Mouse (Mus musculus) spleen, adult 2 months (tissue): Measurements from ENCODE around the gene Trappc2l. TPM values are rescaled to one million over a fixed set of nuclear protein-coding genes. Genes with fewer than 3 reads are reported as not detected.
"Not testable (repeated sequence)": the region's sequence is repeated elsewhere in the genome, so short reads cannot be mapped to it uniquely, and the experiment has no call there.

Experiments
- DNase-seq, 2 experiments: peaks; one replicate each; pipeline versions ENCODE4 v3.0.0 to v3.0.0-alpha.2; 2012 to 2021; ENCODE audit warnings: low spot score in 2 of 2, low read depth in 1 of 2
- H3K27ac ChIP-seq: fragments of 200-500 bp; 2 replicates; pipeline ENCODE4 v1.5.1; 2012; ENCODE audit warnings: low read length, inconsistent platforms; ENCODE audit not compliant: insufficient read depth
- H3K27me3 ChIP-seq: fragments of 200-500 bp; 2 replicates; pipeline ENCODE4 v1.6.1; 2012; ENCODE audit warnings: mild to moderate bottlenecking, moderate library complexity, low read length, inconsistent platforms; ENCODE audit not compliant: control insufficient read depth, insufficient read depth
- H3K36me3 ChIP-seq: fragments of 200-500 bp; 2 replicates; pipeline ENCODE4 v1.6.1; 2012; ENCODE audit warnings: mild to moderate bottlenecking, low read length, inconsistent platforms; ENCODE audit not compliant: control insufficient read depth, insufficient read depth
- H3K4me1 ChIP-seq: fragments of 200-500 bp; 2 replicates; pipeline ENCODE4 v1.6.1; 2011; ENCODE audit warnings: inconsistent platforms; ENCODE audit not compliant: control insufficient read depth, insufficient read depth, insufficient read length
- H3K4me3 ChIP-seq: fragments of 200-500 bp; 2 replicates; pipeline ENCODE4 v1.5.1; 2011; ENCODE audit warnings: mild to moderate bottlenecking, inconsistent platforms; ENCODE audit not compliant: insufficient read depth, insufficient read length; ENCODE audit errors: extremely low read depth
- CTCF ChIP-seq: fragments of 200-500 bp; IDR thresholded peaks from 2 replicates; pipeline ENCODE4 v1.5.1; 2011; ENCODE audit warnings: mild to moderate bottlenecking, inconsistent platforms; ENCODE audit not compliant: insufficient read depth, insufficient read length, insufficient replicate concordance; ENCODE audit errors: extremely low read depth
- POLR2A ChIP-seq: fragments of 200-500 bp; IDR thresholded peaks from 2 replicates; pipeline ENCODE4 v1.6.1; 2011; ENCODE audit warnings: low read depth, low read length, inconsistent platforms
- WGBS: fragments of 180-500 bp; shearing (Covaris S2); methylation state at CpG from one replicate; pipeline ENCODE4 v1.1.7; 2018; 5-methylcytosine and 5-hydroxymethylcytosine counted together
- polyA plus RNA-seq: library from polyadenylated mRNA; depleted of rRNA; stranded (reverse); fragments of >200 nt; gene quantifications from 2 replicates; pipeline ENCODE4 v1.2.3, GENCODE M21; 2012

Gene Trappc2l
- polyA plus RNA-seq, 1 experiment: 133 TPM

GRCm38 (mm10) chr8:122623844-122624642 lies 12.6 kb downstream of the Trappc2l start:
- Histone ChIP-seq H3K27ac (no peak overlapping the region), H3K4me1 (peaks cover 4% of the 10 kb centered on the region; the same call in 1 of the 2 replicates), H3K4me3 (no peak overlapping the region), H3K27me3 (no peaks in the 10 kb centered on the region), H3K36me3 (peaks cover 8% of the 10 kb centered on the region; the same call in 1 of the 2 replicates)
- no peak for TF ChIP-seq CTCF
- TF ChIP-seq POLR2A: no peak
- no peak for DNase-seq
- 89% methylated on average over 17 of the region's 17 CpGs for WGBS

GRCm38 (mm10) chr8:122624653-122625052 lies 13.2 kb downstream of the Trappc2l start:
- no peak overlapping the region for H3K4me3 ChIP-seq
- no peak for TF ChIP-seq CTCF
- 78% methylated on average over 5 of the region's 5 CpGs for WGBS
- H3K4me1 ChIP-seq: peaks cover 4% of the 10 kb centered on the region; the same call in 1 of the 2 replicates
- no peak overlapping the region for H3K27ac ChIP-seq
- H3K27me3 ChIP-seq: no peaks in the 10 kb centered on the region
- peaks cover 12% of the 10 kb centered on the region for H3K36me3 ChIP-seq
- no peak for DNase-seq

GRCm38 (mm10) chr8:122625811-122626210 lies 14.4 kb downstream of the Trappc2l start:
- no peak for DNase-seq
- Histone ChIP-seq H3K36me3 (peaks cover 19% of the 10 kb centered on the region), H3K4me1 (peaks cover 4% of the 10 kb centered on the region; the same call in 1 of the 2 replicates), H3K27me3 (no peaks in the 10 kb centered on the region), H3K27ac (no peak overlapping the region), H3K4me3 (no peak overlapping the region)
- TF ChIP-seq POLR2A: no peak
- no peak for TF ChIP-seq CTCF
- WGBS: 69% methylated on average over 9 of the region's 9 CpGs

DNA sequence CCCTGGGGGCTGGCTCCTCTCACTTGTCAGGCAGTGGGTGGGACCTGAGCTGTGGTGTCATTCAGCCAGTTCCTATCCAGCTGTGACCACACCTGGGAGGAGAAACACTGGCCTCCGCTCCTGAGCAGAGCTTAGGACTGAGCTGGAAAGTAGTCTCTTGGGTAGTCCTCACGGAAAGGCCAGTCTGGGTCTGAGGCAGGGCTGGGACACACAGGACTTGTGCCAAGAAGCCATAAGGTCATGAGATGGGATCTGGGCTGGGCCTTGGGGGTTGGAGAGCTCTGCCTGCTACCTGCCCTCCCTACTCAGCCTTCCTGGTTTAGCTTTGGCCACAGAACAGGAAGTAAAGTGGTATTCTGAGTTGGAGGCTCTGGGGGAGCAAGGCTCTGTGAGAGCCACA lies 15.5 kb downstream of the Trappc2l start:
- H3K27me3 ChIP-seq: no peaks in the 10 kb centered on the region
- TF ChIP-seq CTCF: no peak
- no peak for TF ChIP-seq POLR2A
- no peak for DNase-seq
- H3K27ac ChIP-seq: no peak overlapping the region
- no peak overlapping the region for H3K4me3 ChIP-seq
- 54% methylated on average over 2 of the region's 2 CpGs for WGBS
- peaks cover 19% of the 10 kb centered on the region for H3K36me3 ChIP-seq
- H3K4me1 ChIP-seq: peaks cover 4% of the 10 kb centered on the region; the same call in 1 of the 2 replicates

- DNase-seq: no peak
- Histone ChIP-seq H3K27me3 (no peaks in the 10 kb centered on the region), H3K4me1 (peaks cover 4% of the 10 kb centered on the region; the same call in 1 of the 2 replicates), H3K36me3 (peaks cover 30% of the 10 kb centered on the region), H3K4me3 (no peak overlapping the region), H3K27ac (no peak overlapping the region)
- WGBS: 90% methylated on average over 10 of the region's 10 CpGs
- TF ChIP-seq POLR2A (no peak), CTCF (no peak)
Observed at GRCm38 (mm10) chr8:122629388-122629787, 17.9 kb downstream of the Trappc2l start.

DNA sequence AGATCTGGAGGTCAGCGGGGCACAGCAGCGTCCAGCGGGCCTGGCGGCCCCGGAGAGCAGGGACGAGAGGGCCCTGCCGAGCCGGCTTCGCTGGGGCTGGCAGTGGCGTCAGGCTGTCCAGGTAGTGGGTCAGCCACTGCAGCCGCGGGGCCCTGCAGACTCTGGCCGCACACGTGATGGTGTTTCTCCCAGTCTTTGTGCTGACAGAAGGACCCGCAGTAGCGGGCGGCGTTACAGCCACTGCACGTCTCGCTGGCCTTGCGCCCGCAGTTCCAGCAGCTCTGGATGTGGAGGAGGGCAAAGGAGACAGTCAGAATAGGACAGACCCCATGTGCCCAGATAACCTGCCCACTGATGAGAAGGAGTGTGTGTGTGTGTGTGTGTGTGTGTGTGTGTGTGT lies 19.3 kb downstream of the Trappc2l start:
- Histone ChIP-seq H3K27ac (no peak overlapping the region), H3K27me3 (no peaks in the 10 kb centered on the region), H3K4me1 (peaks cover 4% of the 10 kb centered on the region; the same call in 1 of the 2 replicates), H3K4me3 (no peak overlapping the region), H3K36me3 (peaks cover 37% of the 10 kb centered on the region)
- no peak for DNase-seq
- no peak for TF ChIP-seq CTCF
- no peak for TF ChIP-seq POLR2A
- 93% methylated on average over 22 of the region's 22 CpGs for WGBS

DNA sequence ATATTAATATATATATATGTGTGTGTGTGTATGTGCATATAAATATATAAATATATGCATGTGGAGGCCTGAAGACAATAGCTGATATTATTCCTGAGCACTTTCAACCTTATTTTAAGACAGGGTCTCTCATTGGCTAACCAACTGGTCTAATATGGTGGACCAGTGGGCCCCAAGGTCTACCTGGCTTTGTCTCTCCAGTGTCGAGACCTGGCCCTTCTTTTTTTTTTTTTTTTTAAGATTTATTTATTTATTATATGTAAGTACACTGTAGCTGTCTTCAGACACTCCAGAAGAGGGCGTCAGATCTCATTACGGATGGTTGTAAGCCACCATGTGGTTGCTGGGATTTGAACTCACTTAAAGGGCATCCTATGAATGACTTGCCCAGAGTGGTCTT lies 20.7 kb downstream of the Trappc2l start:
- H3K4me3 ChIP-seq, H3K27me3 ChIP-seq, H3K27ac ChIP-seq, DNase-seq, H3K4me1 ChIP-seq: not testable (repeated sequence)
- H3K36me3 ChIP-seq: peaks cover 50% of the 10 kb centered on the region
- 85% methylated on average over 3 of the region's 3 CpGs for WGBS
